Mouse (Mus musculus) forebrain, embryonic 13.5 days (tissue): ENCODE results near the gene Siah2. TPM values are rescaled to one million over a fixed set of nuclear protein-coding genes. Genes with fewer than 3 reads are reported as not detected.

ENCODE experiments used
- ATAC-seq: fragments of 200-750 bp; cut with Nextera tagmentation; 2 replicates; pipeline ENCODE4 v1.8.0; 2017
- H3K27ac ChIP-seq: fragments of 300-500 bp; sonication (generic); 2 replicates; pipeline ENCODE4 v1.5.1; 2015; ENCODE audit warnings: inconsistent platforms, mild to moderate bottlenecking, moderate library complexity
- H3K27me3 ChIP-seq: fragments of 300-500 bp; sonication (generic); 2 replicates; pipeline ENCODE4 v1.6.1; 2015; ENCODE audit warnings: mild to moderate bottlenecking, inconsistent platforms
- H3K36me3 ChIP-seq: fragments of 300-500 bp; sonication (generic); 2 replicates; pipeline ENCODE4 v1.6.1; 2015; ENCODE audit warnings: mild to moderate bottlenecking, inconsistent platforms; ENCODE audit not compliant: poor library complexity, severe bottlenecking
- H3K4me1 ChIP-seq: fragments of 300-500 bp; sonication (generic); 2 replicates; pipeline ENCODE4 v1.6.1; 2015; ENCODE audit warnings: inconsistent platforms
- H3K4me2 ChIP-seq: fragments of 300-500 bp; sonication (generic); 2 replicates; pipeline ENCODE4 v1.6.1; 2015; ENCODE audit warnings: inconsistent platforms, mild to moderate bottlenecking, moderate library complexity
- H3K4me3 ChIP-seq: fragments of 300-500 bp; sonication (generic); 2 replicates; pipeline ENCODE4 v1.5.1; 2015; ENCODE audit warnings: mild to moderate bottlenecking, inconsistent platforms
- H3K9ac ChIP-seq: fragments of 300-500 bp; sonication (generic); 2 replicates; pipeline ENCODE4 v1.6.1; 2015; ENCODE audit warnings: mild to moderate bottlenecking, inconsistent platforms
- H3K9me3 ChIP-seq: fragments of 300-500 bp; sonication (generic); replicated peaks from 2 replicates; pipeline ENCODE4 v1.6.1; 2016; ENCODE audit warnings: inconsistent platforms
- WGBS: fragments of 180-500 bp; shearing (Covaris S2); methylation state at CpG from one replicate; pipeline ENCODE4 v1.1.7; 2015; 5-methylcytosine and 5-hydroxymethylcytosine counted together
- polyA plus RNA-seq: library from polyadenylated mRNA; unstranded; fragments of >200 nt; fragmentation: Nextera tagmentation; extraction: Ambion mirVana; gene quantifications from 2 replicates; pipeline ENCODE4 v1.2.1, GENCODE M21; 2015

Gene Siah2
- polyA plus RNA-seq, 1 experiment from 2014 or later: 5.4 TPM

DNA sequence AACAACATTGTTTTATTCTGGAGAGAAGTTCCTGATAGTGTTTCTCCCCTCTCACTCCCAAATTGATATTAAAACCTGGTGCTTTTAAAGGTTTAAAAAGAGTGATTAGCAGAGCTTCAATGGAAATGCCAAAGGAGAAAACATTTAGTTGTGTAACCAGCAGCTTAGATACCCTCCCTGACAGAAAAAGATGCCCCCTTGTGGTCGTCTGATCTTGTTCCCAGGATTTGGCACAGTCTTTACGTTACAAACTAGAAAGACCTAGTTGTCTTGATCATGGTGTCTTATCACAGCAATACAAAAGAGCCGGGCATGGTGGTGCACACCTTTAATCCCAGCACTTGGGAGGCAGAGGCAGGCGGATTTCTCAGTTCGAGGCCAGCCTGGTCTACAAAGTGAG, 38.3 kb downstream of the Siah2 start:
- ATAC-seq: no peak
- H3K4me1 ChIP-seq: no peaks in the 10 kb centered on the region
- H3K4me2 ChIP-seq: no peak overlapping the region
- no peaks in the 10 kb centered on the region for H3K9me3 ChIP-seq
- no peak overlapping the region for H3K4me3 ChIP-seq
- H3K27ac ChIP-seq: no peak overlapping the region
- no peaks in the 10 kb centered on the region for H3K27me3 ChIP-seq
- no peak overlapping the region for H3K9ac ChIP-seq
- H3K36me3 ChIP-seq: no peaks in the 10 kb centered on the region
- 61% methylated on average over 5 of the region's 5 CpGs for WGBS

DNA sequence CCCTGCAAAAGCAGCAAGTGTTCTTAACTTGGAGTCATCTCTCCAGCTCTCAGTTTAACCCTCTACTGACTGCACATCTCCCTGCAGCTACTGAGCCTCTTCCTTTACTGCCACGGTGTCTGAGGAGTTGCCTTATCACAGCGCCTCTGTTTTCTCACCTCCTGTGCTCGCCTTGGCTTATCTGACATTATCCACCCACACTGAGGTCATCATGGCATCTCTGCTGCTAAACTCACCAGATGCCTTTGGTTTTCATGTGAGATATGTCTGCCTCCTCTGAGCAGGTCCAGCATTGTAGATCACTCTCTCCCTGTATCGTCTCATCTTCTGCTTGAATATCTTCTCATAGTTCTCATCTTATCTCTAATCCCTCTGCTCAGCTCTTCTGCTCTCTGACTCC, 41.9 kb downstream of the Siah2 start:
- no peaks in the 10 kb centered on the region for H3K9me3 ChIP-seq
- no peak for ATAC-seq
- H3K36me3 ChIP-seq: no peaks in the 10 kb centered on the region
- no peaks in the 10 kb centered on the region for H3K27me3 ChIP-seq
- H3K4me3 ChIP-seq: no peak overlapping the region
- no peak overlapping the region for H3K4me2 ChIP-seq
- H3K9ac ChIP-seq: no peak overlapping the region
- H3K27ac ChIP-seq: no peak overlapping the region
- WGBS: 85% methylated on average over 4 of the region's 4 CpGs
- no peaks in the 10 kb centered on the region for H3K4me1 ChIP-seq

DNA sequence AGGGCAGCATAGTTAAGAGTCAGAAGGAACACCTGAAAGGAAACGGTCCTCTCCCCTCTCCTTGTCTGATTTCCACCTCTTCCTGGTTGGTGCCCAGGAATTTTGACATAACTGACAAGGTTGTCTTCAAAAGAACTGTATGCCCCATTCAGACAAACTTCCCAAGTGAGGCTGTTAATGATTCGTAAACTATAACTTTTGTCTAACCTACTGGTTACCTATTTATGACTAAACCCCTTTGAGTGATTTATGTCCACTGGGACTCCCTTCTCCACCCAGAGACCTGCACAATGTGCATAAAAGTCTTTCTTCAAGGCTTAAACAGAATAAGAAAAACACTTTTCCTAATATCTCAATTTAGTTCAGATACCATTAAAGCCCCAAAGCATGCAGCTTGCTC, 45.0 kb downstream of the Siah2 start:
- no peaks in the 10 kb centered on the region for H3K36me3 ChIP-seq
- 90% methylated on average over 2 of the region's 2 CpGs for WGBS
- H3K9ac ChIP-seq: no peak overlapping the region
- no peak overlapping the region for H3K4me3 ChIP-seq
- no peaks in the 10 kb centered on the region for H3K9me3 ChIP-seq
- H3K4me1 ChIP-seq: no peaks in the 10 kb centered on the region
- H3K27me3 ChIP-seq: no peaks in the 10 kb centered on the region
- H3K27ac ChIP-seq: no peak overlapping the region
- H3K4me2 ChIP-seq: no peak overlapping the region
- ATAC-seq: no peak

DNA sequence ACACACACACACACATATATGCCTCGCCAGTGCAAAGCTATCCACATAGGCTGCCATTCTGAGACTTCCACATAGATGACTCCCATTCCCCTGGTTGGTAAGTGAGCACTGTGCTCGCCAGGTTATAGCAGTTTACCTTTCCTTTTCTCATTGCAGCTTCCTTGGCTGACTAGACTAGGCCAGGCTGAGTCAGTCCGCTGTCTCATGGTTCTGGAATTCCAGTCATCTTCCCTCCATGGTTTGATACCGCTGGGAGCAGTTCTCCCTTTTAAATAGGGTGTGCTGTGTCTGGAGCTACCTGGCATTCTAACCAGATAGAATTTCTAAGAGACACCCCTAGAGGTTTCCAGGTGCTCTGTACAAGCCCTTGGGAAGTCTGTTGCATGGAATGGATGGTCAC, 46.0 kb downstream of the Siah2 start:
- H3K9me3 ChIP-seq: no peaks in the 10 kb centered on the region
- H3K9ac ChIP-seq: no peak overlapping the region
- WGBS: 88% methylated on average over 4 of the region's 4 CpGs
- H3K4me3 ChIP-seq: no peak overlapping the region
- H3K4me1 ChIP-seq: no peaks in the 10 kb centered on the region
- H3K4me2 ChIP-seq: no peak overlapping the region
- H3K27me3 ChIP-seq: no peaks in the 10 kb centered on the region
- no peaks in the 10 kb centered on the region for H3K36me3 ChIP-seq
- H3K27ac ChIP-seq: no peak overlapping the region
- ATAC-seq: no peak

DNA sequence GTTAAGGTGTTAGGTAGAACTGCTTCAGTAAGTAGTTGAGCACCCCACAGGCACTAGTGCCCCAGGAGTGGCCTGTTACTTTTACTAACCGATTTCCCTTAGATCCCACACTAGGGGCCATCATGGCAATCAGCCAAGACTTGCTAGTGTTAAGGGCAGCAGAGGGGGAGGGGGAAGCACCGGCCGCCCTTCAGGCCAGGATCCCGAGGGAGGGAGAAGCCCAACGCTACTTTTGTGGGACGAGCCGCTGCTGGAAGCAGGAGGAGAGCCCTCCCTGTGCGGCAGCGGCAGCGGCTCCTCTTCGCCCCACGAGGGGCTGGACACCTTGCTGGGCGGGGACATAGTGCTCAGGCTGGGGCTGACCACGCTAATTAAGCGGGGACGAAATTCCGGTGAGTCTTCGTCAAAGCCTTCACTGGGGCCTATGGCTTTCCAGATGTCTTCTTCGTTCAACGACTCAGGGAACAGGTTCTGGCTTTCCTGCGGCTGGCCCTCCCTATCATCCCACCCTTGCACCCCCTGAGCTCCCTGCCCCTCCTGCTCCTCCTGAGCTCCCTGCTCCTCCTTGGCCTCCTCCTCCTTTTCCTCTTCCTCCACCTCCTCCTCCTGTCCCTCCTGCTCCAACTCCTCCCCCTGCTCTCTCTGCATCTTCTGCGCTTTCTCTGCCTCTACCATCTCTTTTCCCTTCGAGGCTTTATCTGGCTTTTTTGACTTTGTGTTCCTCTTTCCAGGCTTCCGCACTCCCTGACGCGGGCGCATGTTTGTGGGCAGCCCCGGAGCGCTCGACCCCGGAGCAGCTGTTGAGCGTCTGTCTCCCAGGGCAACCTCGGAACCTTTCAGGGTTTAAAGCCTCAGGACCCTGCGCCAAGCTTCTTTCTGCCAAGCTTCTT, 55.5 kb downstream of the Siah2 start, which contains the start of gene Erich6:
Gene Erich6, minus strand, starts transcription at position 802 of the 890 bp plus-strand sequence.
- ATAC-seq: peak; percentile 93
- peak within 1 kb of the TSS; percentile 49 for H3K4me3 ChIP-seq
- H3K4me1 ChIP-seq: peaks cover 14% of the 10 kb centered on the region
- H3K36me3 ChIP-seq: no peaks in the 10 kb centered on the region
- H3K9me3 ChIP-seq: no peaks in the 10 kb centered on the region
- under 1% methylated on average over 34 of the region's 34 CpGs for WGBS
- no peak within 1 kb of the TSS for H3K27ac ChIP-seq
- peak within 1 kb of the TSS; percentile 66 for H3K9ac ChIP-seq
- no peaks in the 10 kb centered on the region for H3K27me3 ChIP-seq
- peak within 1 kb of the TSS; percentile 94 for H3K4me2 ChIP-seq

DNA sequence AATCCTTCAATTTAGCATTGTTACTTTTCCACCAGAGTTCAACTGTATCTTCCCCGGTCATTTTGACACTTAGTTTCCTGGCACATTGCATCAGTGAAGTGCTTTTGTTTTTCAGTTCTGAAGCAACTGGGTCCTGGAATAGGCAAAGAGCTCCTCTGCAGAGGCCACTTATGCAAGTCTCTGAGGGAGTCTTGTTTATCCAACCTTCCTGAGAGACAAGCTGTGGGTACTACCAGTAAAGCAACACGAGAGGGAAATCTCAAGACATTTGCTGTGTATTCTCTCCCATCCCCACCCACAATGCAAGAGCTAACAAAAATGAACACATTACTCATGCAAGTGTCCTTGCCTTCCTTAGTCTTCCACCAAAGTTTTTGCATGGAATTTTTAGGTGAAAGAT, 60.5 kb downstream of the Siah2 start:
- Histone ChIP-seq H3K9ac (no peak overlapping the region), H3K4me3 (no peak overlapping the region), H3K4me2 (no peak overlapping the region), H3K27ac (no peak overlapping the region), H3K9me3 (no peaks in the 10 kb centered on the region), H3K36me3 (no peaks in the 10 kb centered on the region), H3K27me3 (no peaks in the 10 kb centered on the region), H3K4me1 (peaks cover 8% of the 10 kb centered on the region)
- WGBS: 91% methylated on average over 2 of the region's 2 CpGs
- ATAC-seq: no peak

DNA sequence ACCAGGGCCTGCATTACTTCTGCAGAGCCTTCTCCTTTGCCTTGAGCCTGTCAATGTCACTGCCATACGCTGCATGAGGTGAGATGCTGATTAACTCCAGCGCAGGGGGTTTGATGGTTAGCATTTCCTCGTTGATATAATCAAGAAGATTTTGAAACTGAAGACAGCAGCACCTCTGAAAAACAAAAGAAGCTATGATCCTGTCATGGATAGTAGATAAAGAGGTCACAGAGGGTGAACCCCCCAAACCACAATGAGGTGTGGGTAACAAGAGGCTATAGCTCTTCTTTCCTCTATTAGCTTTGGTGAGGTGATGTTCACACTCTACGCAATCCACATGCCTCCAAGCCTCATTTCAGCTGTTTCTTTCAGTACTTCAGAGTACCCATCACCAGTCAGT, 67.2 kb downstream of the Siah2 start:
- Histone ChIP-seq H3K27ac (no peak overlapping the region), H3K9me3 (no peaks in the 10 kb centered on the region), H3K4me1 (no peaks in the 10 kb centered on the region), H3K27me3 (no peaks in the 10 kb centered on the region), H3K4me3 (no peak overlapping the region), H3K36me3 (no peaks in the 10 kb centered on the region), H3K4me2 (no peak overlapping the region), H3K9ac (no peak overlapping the region)
- ATAC-seq: no peak
- 89% methylated on average over 4 of the region's 4 CpGs for WGBS

Other genes with a start within 250 kb of the Siah2 start
- gene Eif2a, start 166.6 kb downstream of the Siah2 start, polyA plus RNA-seq: 53.2 and 54.9 TPM in 2 replicates
- 99.0 and 99.3 TPM in 2 replicates for gene Serp1, start 166.5 kb downstream of the Siah2 start, polyA plus RNA-seq
- 21.8 and 22.2 TPM in 2 replicates for gene Selenot, start 115.8 kb downstream of the Siah2 start, polyA plus RNA-seq
- 0.09 and 0.18 TPM in 2 replicates for gene Erich6, start 55.2 kb downstream of the Siah2 start, polyA plus RNA-seq
- gene Mindy4b-ps, start 129.9 kb upstream of the Siah2 start, polyA plus RNA-seq: 0.08 and 0.10 TPM in 2 replicates
- gene Clrn1, start 192.9 kb upstream of the Siah2 start, polyA plus RNA-seq: 0.37 and 0.73 TPM in 2 replicates